Mouse (Mus musculus) ES-E14 (cell line): ENCODE data around the gene Tmem126a. TPM values are rescaled to one million over a fixed set of nuclear protein-coding genes. Genes with fewer than 3 reads are reported as not detected.
A peak's percentile ranks its signal among the peaks of the same experiment; 100 is the strongest.

Experiments used
- DNase-seq: peaks from one replicate; pipeline ENCODE4 v3.0.0-alpha.2; 2013; ENCODE audit warnings: low read depth, low spot score
- H3K27ac ChIP-seq: 2 replicates; pipeline ENCODE4 v1.5.1; 2012; ENCODE audit warnings: low read depth, mild to moderate bottlenecking, low read length, moderate library complexity, mixed read lengths; ENCODE audit not compliant: poor library complexity, insufficient read depth, severe bottlenecking
- H3K36me3 ChIP-seq: 2 replicates; pipeline ENCODE4 v1.6.1; 2012; ENCODE audit warnings: mild to moderate bottlenecking, low read length, moderate library complexity, mixed read lengths; ENCODE audit not compliant: control insufficient read depth, poor library complexity, insufficient read depth, severe bottlenecking
- H3K4me1 ChIP-seq, 2 experiments: fragments of 150-350 bp in 1 of 2; sonication (generic) in 1 of 2; 2 replicates each; pipeline ENCODE4 v1.6.1; 2012; ENCODE audit warnings: low read length in 2 of 2, mild to moderate bottlenecking in 1 of 2, mixed read lengths in 1 of 2; ENCODE audit not compliant: control insufficient read depth in 2 of 2, insufficient read depth in 2 of 2, poor library complexity in 1 of 2
- H3K4me3 ChIP-seq, 2 experiments: fragments of 150-350 bp in 1 of 2; sonication (generic) in 1 of 2; 2 replicates each; pipeline ENCODE4 v1.5.1; 2012; ENCODE audit warnings: low read length in 2 of 2, low read depth in 1 of 2, mild to moderate bottlenecking in 1 of 2, mixed read lengths in 1 of 2; ENCODE audit not compliant: insufficient read depth in 1 of 2, poor library complexity in 1 of 2, severe bottlenecking in 1 of 2
- H3K9ac ChIP-seq: 2 replicates; pipeline ENCODE4 v1.6.1; 2012; ENCODE audit warnings: low read depth, mild to moderate bottlenecking, low read length, mixed read lengths; ENCODE audit not compliant: poor library complexity, insufficient read depth, severe bottlenecking
- H3K9me3 ChIP-seq: fragments of 150-350 bp; sonication (generic); 2 replicates; pipeline ENCODE4 v1.6.1; 2012; ENCODE audit warnings: low read depth, mild to moderate bottlenecking, low read length; ENCODE audit not compliant: control insufficient read depth, insufficient read depth
- CHD2 ChIP-seq: IDR thresholded peaks from 2 replicates; pipeline ENCODE4 v1.6.1; 2014; ENCODE audit warnings: mild to moderate bottlenecking, low read depth, low read length, inconsistent platforms
- HCFC1 ChIP-seq: IDR thresholded peaks from 2 replicates; pipeline ENCODE4 v1.6.1; 2012; ENCODE audit warnings: low read length, inconsistent platforms, borderline replicate concordance; ENCODE audit not compliant: insufficient read depth
- MAFK ChIP-seq: IDR thresholded peaks from 2 replicates; pipeline ENCODE4 v1.6.1; 2014; ENCODE audit warnings: mild to moderate bottlenecking, low read depth, low read length, inconsistent platforms; ENCODE audit not compliant: insufficient read depth
- ZC3H11A ChIP-seq: IDR thresholded peaks from 2 replicates; pipeline ENCODE4 v1.6.1; 2012; ENCODE audit warnings: low read depth, mild to moderate bottlenecking, inconsistent platforms, low read length, borderline replicate concordance
- ZNF384 ChIP-seq: IDR thresholded peaks from 2 replicates; pipeline ENCODE4 v1.6.1; 2012; ENCODE audit warnings: low read depth, low read length, inconsistent platforms
- in situ Hi-C, 2 experiments: fragments of 600-800 bp; cut with MboI; formaldehyde crosslinking; loops; one replicate each; pipeline ENCODE4 v1.15.1; 2025; ENCODE audit warnings: low sequenced_read_pairs in 2 of 2, inconsistent platforms in 1 of 2; ENCODE audit not compliant: unreplicated experiment in 2 of 2
- total RNA-seq: library from RNA; depleted of rRNA; stranded (reverse); fragments of 300-350 nt; gene quantifications from 2 replicates; pipeline ENCODE4 v1.2.3, GENCODE M21; 2012

Gene Tmem126a
- total RNA-seq, 1 experiment, result 73.8 TPM

- no peaks in the 10 kb centered on the region for H3K9me3 ChIP-seq
- peaks cover 2% of the 10 kb centered on the region; the same call in 1 of the 2 replicates for H3K36me3 ChIP-seq
- H3K4me3 ChIP-seq, result peak overlapping the region; percentile 78 to 80
- TF ChIP-seq MAFK (no peak), CHD2 (no peak), HCFC1 (no peak), ZNF384 (no peak), ZC3H11A (no peak)
- no peak for DNase-seq
- H3K27ac ChIP-seq, result peak overlapping the region; percentile 3; the same call in 1 of the 2 replicates
- in situ Hi-C loops, result no loop called here
- H3K9ac ChIP-seq, result peak overlapping the region; percentile 95
- H3K4me1 ChIP-seq, result peaks cover 0 to 2% of the 10 kb centered on the region in 2 experiments; a peak in 1 of 4 replicates
Observed at GRCm38 (mm10) chr7:90457517-90457916, 488 bp upstream of the Tmem126a start.

GRCm38 (mm10) chr7:90456149-90456844 lies 732 bp downstream of the Tmem126a start:
- DNase-seq, result no peak
- H3K4me3 ChIP-seq, result peak overlapping the region; percentile 78 to 80
- peaks cover 2% of the 10 kb centered on the region; the same call in 1 of the 2 replicates for H3K36me3 ChIP-seq
- peaks cover 0 to 1% of the 10 kb centered on the region in 2 experiments; a peak in 1 of 4 replicates for H3K4me1 ChIP-seq
- TF ChIP-seq HCFC1, result no peak
- TF ChIP-seq MAFK, result 0 out of 2 replicates have a peak, but pooled peaks have one; percentile 14
- TF ChIP-seq CHD2, result no peak
- no peak overlapping the region for H3K27ac ChIP-seq
- in situ Hi-C loops, result no loop called here
- H3K9me3 ChIP-seq, result no peaks in the 10 kb centered on the region
- peak overlapping the region; percentile 47; the same call in 1 of the 2 replicates for H3K9ac ChIP-seq

- Histone ChIP-seq H3K27ac (no peak overlapping the region), H3K9me3 (no peaks in the 10 kb centered on the region), H3K9ac (peak overlapping the region; percentile 8), H3K4me1 (peaks cover 0 to 5% of the 10 kb centered on the region in 2 experiments; a peak in 1 of 4 replicates), H3K4me3 (peak overlapping the region; percentile 93 to 96), H3K36me3 (peaks cover 4% of the 10 kb centered on the region)
- TF ChIP-seq ZNF384, result no peak
- TF ChIP-seq HCFC1, result no peak
- no peak for TF ChIP-seq MAFK
- no peak for TF ChIP-seq ZC3H11A
- no peak for TF ChIP-seq CHD2
- DNase-seq, result no peak
- in situ Hi-C loops, result loop anchor here in 1 of 2 experiments (25.0 kb wide), 1 partner anchor 482 kb away; no protein-coding TSS in a partner anchor
Observed at GRCm38 (mm10) chr7:90444206-90444605, 12.8 kb downstream of the Tmem126a start.

GRCm38 (mm10) chr7:90443101-90444091 lies 13.6 kb downstream of the Tmem126a start:
- no peak for TF ChIP-seq ZNF384
- no peak for TF ChIP-seq ZC3H11A
- no peak for TF ChIP-seq CHD2
- TF ChIP-seq MAFK, result no peak
- no peak for TF ChIP-seq HCFC1
- Histone ChIP-seq H3K4me3 (peak overlapping the region; percentile 93 to 96), H3K4me1 (peaks cover 0 to 5% of the 10 kb centered on the region in 2 experiments; a peak in 1 of 4 replicates)

More at GRCm38 (mm10) chr7:90443101-90444091, 13.6 kb downstream of the Tmem126a start:
- H3K9ac ChIP-seq, result peak overlapping the region; percentile 99
- DNase-seq, result no peak
- in situ Hi-C loops, result loop anchor here in 1 of 2 experiments (25.0 kb wide), 1 partner anchor 481 kb away; no protein-coding TSS in a partner anchor
- H3K36me3 ChIP-seq, result peaks cover 4% of the 10 kb centered on the region
- H3K27ac ChIP-seq, result peak overlapping the region; percentile 90
- H3K9me3 ChIP-seq, result no peaks in the 10 kb centered on the region
